11 mouse cellular contexts compared by ENCODE assay signal in genomic region chr8:120510035-120510416, GRCm38 (mm10).
DNase-seq lines count a peak whose midpoint lies in the region; ATAC-seq lines count a peak whose summit lies in the region.
"Had no signal": no experiment of that assay in that cellular context is flagged by ENCODE, and none has a peak within 500 bp of the region (broad histone marks: within the 10 kb centered on the region; RNA-seq: fewer than 3 reads in every experiment).

No protein-coding gene starts in this region.

- peaks cover 88% of the 10 kb centered on the region for H3K4me1 ChIP-seq in kidney, embryonic 15.5 days
- peaks cover 100% of the 10 kb centered on the region for H3K4me1 ChIP-seq in embryonic facial prominence, embryonic 10.5 days
- peaks cover 64% of the 10 kb centered on the region for H3K4me1 ChIP-seq in intestine, embryonic 14.5 days (replicated peaks; ENCODE audit: control insufficient read depth, insufficient read depth, low read length)
- H3K4me1 ChIP-seq in midbrain, embryonic 14.5 days (ENCODE audit: control insufficient read depth, insufficient read depth, low read length), result peaks cover 95% of the 10 kb centered on the region

- H3K4me2 ChIP-seq in kidney, embryonic 15.5 days, result peak overlapping the region; percentile 53
- peak overlapping the region; percentile 43 for H3K4me2 ChIP-seq in intestine, embryonic 14.5 days (ENCODE audit: low read length)
- peak overlapping the region; percentile 41 for H3K4me2 ChIP-seq in midbrain, embryonic 14.5 days (ENCODE audit: low read length)

- no peaks in the 10 kb centered on the region for H3K9me3 ChIP-seq in kidney, embryonic 15.5 days (replicated peaks)
- H3K9me3 ChIP-seq in embryonic facial prominence, embryonic 10.5 days, result no peaks in the 10 kb centered on the region
- no peaks in the 10 kb centered on the region for H3K9me3 ChIP-seq in intestine, embryonic 14.5 days (ENCODE audit: control insufficient read depth, low read length)
- H3K9me3 ChIP-seq in midbrain, embryonic 14.5 days (ENCODE audit: control insufficient read depth, low read length), result no peaks in the 10 kb centered on the region

- DNase-seq in kidney, adult 8-10 months, result no peak
- DNase-seq in embryonic facial prominence, embryonic 10.5 days (ENCODE audit: low spot score), result peak; percentile 64
- DNase-seq in intestine, embryonic 14.5 days (ENCODE audit: low spot score), result no peak
- no peak for DNase-seq in midbrain, embryonic 14.5 days
- no peak for DNase-seq in cerebellum, adult 18-20 months
- no peak for DNase-seq in yolk sac, embryonic 10.5 days (ENCODE audit: low spot score)
- DNase-seq in ovary, postnatal 36 days (ENCODE audit: low spot score), result no peak
- DNase-seq: cerebellum, adult 11-12 months; lung, postnatal 4 days had no signal

- WGBS in kidney, embryonic 15.5 days, result 7% methylated on average over 5 of the region's 6 CpGs
- 3% methylated on average over 6 of the region's 6 CpGs for WGBS in embryonic facial prominence, embryonic 10.5 days
- WGBS in intestine, embryonic 14.5 days, result 21% methylated on average over 4 of the region's 6 CpGs
- 10% methylated on average over 4 of the region's 6 CpGs for WGBS in midbrain, embryonic 14.5 days

- 0 out of 2 replicates have a peak, but pooled peaks cover 4% of the 10 kb centered on the region for H3K27me3 ChIP-seq in kidney, embryonic 15.5 days
- H3K27me3 ChIP-seq in embryonic facial prominence, embryonic 10.5 days (replicated peaks; ENCODE audit: low read depth, poor library complexity, severe bottlenecking), result peaks cover 76% of the 10 kb centered on the region
- H3K27me3 ChIP-seq in intestine, embryonic 14.5 days (replicated peaks; ENCODE audit: control insufficient read depth, insufficient read depth, low read length), result no peaks in the 10 kb centered on the region
- no peaks in the 10 kb centered on the region for H3K27me3 ChIP-seq in midbrain, embryonic 14.5 days (ENCODE audit: control insufficient read depth, insufficient read depth, low read length)
- H3K27me3 ChIP-seq: Patski had no signal

- peak overlapping the region; percentile 52; the same call in 1 of the 2 replicates for H3K27ac ChIP-seq in kidney, embryonic 15.5 days
- H3K27ac ChIP-seq in embryonic facial prominence, embryonic 10.5 days (replicated peaks), result peak overlapping the region; percentile 65
- H3K27ac ChIP-seq in intestine, embryonic 14.5 days (ENCODE audit: low read depth), result peak overlapping the region; percentile 33; the same call in 1 of the 2 replicates
- H3K27ac ChIP-seq in midbrain, embryonic 14.5 days (replicated peaks; ENCODE audit: low read depth, low read length), result peak overlapping the region; percentile 61; the same call in 1 of the 2 replicates

- ATAC-seq in kidney, embryonic 15.5 days (replicated peaks; ENCODE audit: low FRiP score), result no peak
- no peak for ATAC-seq in intestine, embryonic 14.5 days (replicated peaks; ENCODE audit: low FRiP score, low TSS enrichment, low read depth)
- no peak for ATAC-seq in midbrain, embryonic 14.5 days (ENCODE audit: low FRiP score, low TSS enrichment)
- ATAC-seq: Patski had no signal

- H3K36me3 ChIP-seq in kidney, embryonic 15.5 days, result no peaks in the 10 kb centered on the region
- no peaks in the 10 kb centered on the region for H3K36me3 ChIP-seq in embryonic facial prominence, embryonic 10.5 days (replicated peaks)
- no peaks in the 10 kb centered on the region for H3K36me3 ChIP-seq in intestine, embryonic 14.5 days (ENCODE audit: control insufficient read depth, insufficient read depth, low read length)
- no peaks in the 10 kb centered on the region for H3K36me3 ChIP-seq in midbrain, embryonic 14.5 days (ENCODE audit: control insufficient read depth, insufficient read depth, low read length)

- peak overlapping the region; percentile 27; the same call in 1 of the 2 replicates for H3K4me3 ChIP-seq in kidney, embryonic 15.5 days (replicated peaks)
- H3K4me3 ChIP-seq in embryonic facial prominence, embryonic 10.5 days, result peak overlapping the region; percentile 47
- H3K4me3 ChIP-seq in intestine, embryonic 14.5 days (ENCODE audit: low read depth, low read length), result no peak overlapping the region
- H3K4me3 ChIP-seq in midbrain, embryonic 14.5 days (replicated peaks; ENCODE audit: low read depth, low read length), result no peak overlapping the region

- 0 out of 2 replicates have a peak overlapping the region, but pooled peaks have one; percentile 15 for H3K9ac ChIP-seq in kidney, embryonic 15.5 days
- H3K9ac ChIP-seq in intestine, embryonic 14.5 days (ENCODE audit: low read length), result no peak overlapping the region
- 0 out of 2 replicates have a peak overlapping the region, but pooled peaks have one; percentile 23 for H3K9ac ChIP-seq in midbrain, embryonic 14.5 days (replicated peaks; ENCODE audit: low read length)

Comparison
In these comparisons a context has a peak if more than half of its experiments do, and no peak if none do; other contexts are left out.
1. H3K4me3 ChIP-seq: peak in kidney, embryonic 15.5 days (single experiment) and embryonic facial prominence, embryonic 10.5 days (single experiment); none in intestine, embryonic 14.5 days (single experiment) and midbrain, embryonic 14.5 days (single experiment).
2. Peak in every context shown above with its lines, with median percentiles within 50 percentile points of each other: H3K27ac ChIP-seq and H3K4me2 ChIP-seq.